Mouse (Mus musculus) neural tube, embryonic 10.5 days (tissue): ENCODE data around the gene Ildr1.

Experiments used
- DNase-seq: peaks from one replicate; pipeline ENCODE4 v3.0.0-alpha.2; 2017; ENCODE audit warnings: low spot score; ENCODE audit errors: extremely low spot score

The Ildr1 gene

GRCm38 (mm10) chr16:36700484-36700883, 6.7 kb downstream of the Ildr1 start:
- DNase-seq = no peak

GRCm38 (mm10) chr16:36707702-36708423, 14.1 kb downstream of the Ildr1 start:
- DNase-seq = no peak

GRCm38 (mm10) chr16:36708751-36709150, 15.0 kb downstream of the Ildr1 start:
- no peak for DNase-seq

- no peak for DNase-seq
Observed at GRCm38 (mm10) chr16:36709405-36709804, 15.6 kb downstream of the Ildr1 start.

GRCm38 (mm10) chr16:36710794-36711193, 17.0 kb downstream of the Ildr1 start:
- no peak for DNase-seq

- DNase-seq = no peak
Observed at GRCm38 (mm10) chr16:36711760-36712159, 18.0 kb downstream of the Ildr1 start.

GRCm38 (mm10) chr16:36717481-36717880, 23.7 kb downstream of the Ildr1 start:
- no peak for DNase-seq

DNA sequence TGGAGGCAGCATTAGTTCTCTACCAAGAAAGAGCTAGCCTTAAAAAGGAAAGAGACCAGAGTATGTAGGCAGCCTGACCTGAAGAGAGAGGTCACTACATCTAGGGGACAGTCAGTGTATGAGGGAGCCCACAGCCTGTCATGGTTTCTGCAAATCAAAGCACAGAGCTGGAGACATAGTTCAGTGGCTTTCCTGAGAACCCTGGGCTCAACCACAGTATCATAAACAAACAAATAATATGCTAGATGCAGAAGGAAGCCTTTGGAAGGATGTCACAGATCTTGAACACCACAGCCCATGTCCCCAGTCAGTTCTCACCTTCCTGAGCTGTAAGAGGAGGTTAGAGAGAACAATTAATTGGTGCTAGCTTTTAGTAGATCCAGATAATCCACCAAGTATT, 24.9 kb downstream of the Ildr1 start:
- DNase-seq = no peak

GRCm38 (mm10) chr16:36720194-36721055, 26.6 kb downstream of the Ildr1 start:
- DNase-seq = no peak

GRCm38 (mm10) chr16:36722739-36723138, 29.0 kb downstream of the Ildr1 start:
- no peak for DNase-seq

DNA sequence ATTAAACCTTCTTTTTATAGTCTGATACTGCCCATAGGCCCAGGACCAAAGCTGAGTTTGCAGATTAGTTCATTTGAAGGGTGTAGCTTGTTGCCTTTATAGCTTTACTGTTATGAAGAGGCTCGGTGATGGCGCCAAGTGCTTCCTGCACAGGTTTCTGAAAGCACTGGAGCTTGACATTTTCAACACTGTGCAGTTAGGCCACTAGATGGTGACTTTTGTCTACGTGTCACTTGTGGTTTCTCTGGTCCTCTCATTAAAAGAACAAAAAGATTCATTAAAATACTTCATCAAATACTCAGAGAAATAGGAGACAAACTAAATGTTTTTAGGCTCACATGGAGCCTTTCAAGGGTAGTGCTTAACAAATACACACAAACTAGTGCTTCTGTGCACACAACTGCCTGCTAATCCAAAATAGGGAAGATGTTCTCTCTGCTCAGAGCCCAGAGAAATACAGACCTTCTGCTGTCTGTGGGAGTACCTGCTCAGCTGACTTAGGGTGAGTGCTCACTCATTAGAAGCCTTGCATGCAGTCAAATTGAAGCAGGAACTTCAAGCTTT, 30.2 kb downstream of the Ildr1 start:
- no peak for DNase-seq

DNA sequence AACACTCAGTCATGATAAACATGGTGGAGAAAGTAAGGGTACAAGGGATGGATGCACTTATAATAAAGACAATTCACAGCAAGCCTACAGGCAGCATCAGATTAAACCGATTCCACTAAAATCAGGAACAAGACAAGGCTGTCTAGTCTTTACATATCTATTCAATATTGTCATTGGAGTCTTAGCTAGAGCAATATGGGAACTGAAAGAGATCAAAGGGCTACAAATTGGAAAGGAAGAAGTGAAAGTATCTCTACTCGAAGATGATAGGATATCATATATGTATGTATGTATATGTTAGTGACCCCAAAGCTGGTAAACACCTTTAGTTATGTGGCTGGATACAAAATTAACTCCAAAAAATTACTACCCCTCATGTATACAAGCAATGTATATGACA, 35.2 kb downstream of the Ildr1 start:
- no peak for DNase-seq

DNA sequence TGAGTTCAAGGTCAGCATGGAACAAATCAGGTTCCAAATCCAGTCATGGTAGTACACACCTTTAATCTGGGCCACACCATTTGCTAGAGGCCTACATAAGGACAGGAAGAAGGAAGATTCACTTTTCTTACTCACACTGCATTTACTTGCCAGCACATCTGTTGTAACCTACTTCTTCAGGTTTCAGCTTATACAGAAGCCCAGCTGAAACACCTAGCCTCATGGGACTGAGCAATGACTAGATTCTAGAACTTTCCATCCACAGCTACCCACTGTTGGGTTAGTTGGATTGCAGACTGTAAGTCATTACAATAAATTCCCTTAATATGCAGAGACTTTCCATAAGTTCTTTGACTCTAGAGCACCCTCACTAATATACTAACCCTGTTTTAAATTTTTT, 38.8 kb downstream of the Ildr1 start:
- no peak for DNase-seq

DNA sequence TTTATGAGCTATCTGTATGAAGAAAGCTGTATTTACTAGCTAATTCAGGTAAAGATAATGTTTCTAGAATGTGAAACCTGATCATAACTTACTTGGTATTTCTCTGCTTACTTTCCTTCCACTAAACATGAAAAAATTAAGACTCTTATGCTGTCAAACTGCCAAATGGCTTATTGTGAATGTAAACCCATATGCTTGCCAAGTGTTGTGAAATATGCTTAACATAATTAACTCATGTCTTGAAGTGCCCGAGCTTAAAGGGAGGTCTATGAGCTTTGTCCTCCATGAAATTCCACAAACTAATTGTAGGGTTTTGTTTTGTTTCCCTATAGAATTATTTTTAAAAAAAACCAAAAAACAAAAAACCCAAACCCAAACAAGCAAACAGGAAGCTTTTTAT, 40.0 kb downstream of the Ildr1 start:
- DNase-seq = no peak

- DNase-seq = no peak
Observed at GRCm38 (mm10) chr16:36735421-36735820, 41.6 kb downstream of the Ildr1 start.

DNA sequence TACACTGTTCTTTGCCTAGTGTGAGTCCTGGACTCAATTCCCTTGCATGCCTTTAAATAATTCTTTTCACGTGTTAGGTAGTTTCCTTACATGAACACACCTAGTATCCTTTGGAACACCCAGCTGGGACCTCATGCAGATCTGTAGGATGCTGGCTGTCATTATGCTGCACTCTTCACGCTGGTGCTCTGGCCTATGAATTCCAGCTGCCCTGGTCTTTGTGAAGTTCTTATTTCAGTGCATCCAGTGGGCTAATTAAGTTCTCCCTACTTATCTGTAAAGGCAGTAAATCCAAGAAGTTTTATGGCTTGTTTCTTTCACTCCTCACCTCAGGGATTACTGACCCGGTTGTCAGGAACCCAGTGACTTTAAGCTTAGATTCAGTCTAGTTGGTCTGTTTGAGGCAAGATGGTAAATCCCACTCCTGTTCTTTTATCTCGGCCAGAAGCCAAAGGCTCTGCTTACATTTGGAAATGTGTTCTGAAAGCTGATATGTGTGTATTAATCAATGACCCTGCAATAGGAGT, 45.7 kb downstream of the Ildr1 start:
- DNase-seq = no peak

- DNase-seq = no peak
Observed at GRCm38 (mm10) chr16:36743580-36743979, 49.8 kb downstream of the Ildr1 start.

- no peak for DNase-seq
Observed at GRCm38 (mm10) chr16:36747068-36747467, 53.3 kb downstream of the Ildr1 start.

GRCm38 (mm10) chr16:36747767-36748166, 54.0 kb downstream of the Ildr1 start:
- DNase-seq = no peak

GRCm38 (mm10) chr16:36751979-36752378, 58.2 kb downstream of the Ildr1 start:
- no peak for DNase-seq

DNA sequence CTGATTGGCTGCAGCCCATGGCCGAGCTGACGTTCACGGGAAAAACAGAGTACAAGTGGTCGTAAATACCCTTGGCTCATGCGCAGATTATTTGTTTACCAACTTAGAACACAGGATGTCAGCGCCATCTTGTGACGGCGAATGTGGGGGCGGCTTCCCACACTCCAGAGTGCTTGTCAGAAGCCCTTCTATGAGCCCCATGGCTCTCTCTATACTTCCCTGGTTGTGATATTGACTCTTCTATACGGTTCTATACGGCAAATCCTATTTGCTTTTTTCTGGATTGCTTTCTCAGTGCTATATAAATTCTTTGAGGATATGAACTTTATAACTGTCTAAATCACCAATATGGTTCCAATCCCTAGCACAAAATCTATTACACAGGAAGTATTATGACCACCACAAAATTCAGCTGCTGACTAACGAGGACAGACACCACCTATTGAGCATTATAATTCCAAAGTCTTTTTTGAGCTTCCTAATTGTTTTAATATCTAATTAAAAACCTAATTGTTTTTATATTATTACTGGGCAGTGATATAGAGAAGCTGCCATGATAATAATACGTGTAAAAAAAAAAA, 76.5 kb downstream of the Ildr1 start:
- no peak for DNase-seq

GRCm38 (mm10) chr16:36770830-36771229, 77.1 kb downstream of the Ildr1 start:
- no peak for DNase-seq
